Mouse (Mus musculus) myocyte (in vitro differentiated cells): ENCODE data around the gene F11r. TPM values are rescaled to one million over a fixed set of nuclear protein-coding genes. Genes with fewer than 3 reads are reported as not detected.

ENCODE experiments used
- H3K27me3 ChIP-seq: one replicate; pipeline ENCODE4 v1.6.1; 2011; ENCODE audit not compliant: control insufficient read depth, insufficient read depth, insufficient read length
- H3K36me3 ChIP-seq: one replicate; pipeline ENCODE4 v1.6.1; 2011; ENCODE audit not compliant: control insufficient read depth, insufficient read depth
- H3K4me2 ChIP-seq: one replicate; pipeline ENCODE4 v1.6.1; 2011; ENCODE audit warnings: low read depth, control low read depth
- H3K4me3 ChIP-seq: one replicate; pipeline ENCODE4 v1.5.1; 2011; ENCODE audit warnings: mild to moderate bottlenecking, control low read depth, moderate library complexity
- H3K79me2 ChIP-seq: one replicate; pipeline ENCODE4 v1.6.1; 2011; ENCODE audit not compliant: control insufficient read depth, insufficient read depth
- H3ac ChIP-seq: one replicate; pipeline ENCODE4 v1.6.1; 2011; ENCODE audit not compliant: control insufficient read depth, insufficient read length
- CEBPB ChIP-seq: IDR thresholded peaks from 2 replicates; pipeline ENCODE4 v1.6.1; 2011; ENCODE audit warnings: mild to moderate bottlenecking, moderate library complexity; ENCODE audit not compliant: poor library complexity, insufficient read depth, severe bottlenecking
- E2F4 ChIP-seq: IDR thresholded peaks from one replicate; pipeline ENCODE4 v1.6.1; 2011; ENCODE audit warnings: mild to moderate bottlenecking, control low read depth, moderate library complexity; ENCODE audit not compliant: insufficient read depth
- MAX ChIP-seq: IDR thresholded peaks from one replicate; pipeline ENCODE4 v1.6.1; 2011; ENCODE audit warnings: low read depth, mild to moderate bottlenecking, control low read depth
- MYOD1 ChIP-seq, 3 experiments: IDR thresholded peaks; one replicate each; pipeline ENCODE4 v1.6.1; 2011; ENCODE audit warnings: control low read depth in 2 of 3, low read depth in 2 of 3, mild to moderate bottlenecking in 2 of 3, moderate library complexity in 1 of 3; ENCODE audit not compliant: insufficient read length in 2 of 3, control insufficient read depth in 1 of 3
- MYOG ChIP-seq, 3 experiments: IDR thresholded peaks; one replicate each; pipeline ENCODE4 v1.6.1; 2011; ENCODE audit warnings: control low read depth in 2 of 3, low read depth in 2 of 3, mild to moderate bottlenecking in 2 of 3; ENCODE audit not compliant: insufficient read length in 2 of 3, control insufficient read depth in 1 of 3, insufficient read depth in 1 of 3
- POLR2A ChIP-seq: IDR thresholded peaks from one replicate; pipeline ENCODE4 v1.6.1; 2011; ENCODE audit warnings: low read depth, mild to moderate bottlenecking, control low read depth, moderate library complexity; ENCODE audit not compliant: insufficient read length
- POLR2AphosphoS2 ChIP-seq: IDR thresholded peaks from one replicate; pipeline ENCODE4 v1.6.1; 2011; ENCODE audit warnings: low read depth, control low read depth; ENCODE audit not compliant: insufficient read length
- REST ChIP-seq: IDR thresholded peaks from one replicate; pipeline ENCODE4 v1.6.1; 2011; ENCODE audit warnings: mild to moderate bottlenecking, control low read depth, moderate library complexity; ENCODE audit not compliant: insufficient read depth, insufficient read length
- SRF ChIP-seq: IDR thresholded peaks from one replicate; pipeline ENCODE4 v1.6.1; 2011; ENCODE audit warnings: low read depth; ENCODE audit not compliant: control insufficient read depth, insufficient read length
- TCF12 ChIP-seq: IDR thresholded peaks from one replicate; pipeline ENCODE4 v1.6.1; 2011; ENCODE audit warnings: mild to moderate bottlenecking, control low read depth; ENCODE audit not compliant: poor library complexity, insufficient read depth, severe bottlenecking
- TCF3 ChIP-seq: IDR thresholded peaks from one replicate; pipeline ENCODE4 v1.6.1; 2011; ENCODE audit warnings: low read depth, control low read depth; ENCODE audit not compliant: insufficient read length
- USF1 ChIP-seq: IDR thresholded peaks from one replicate; pipeline ENCODE4 v1.6.1; 2011; ENCODE audit warnings: low read depth, mild to moderate bottlenecking, control low read depth, moderate library complexity
- polyA plus RNA-seq: library from polyadenylated mRNA; unstranded; fragments of >200 nt; fragmentation: generic; extraction: Trizol; gene quantifications from one replicate; pipeline ENCODE4 v1.2.1, GENCODE M21; 2012; ENCODE audit warnings: missing spikeins

Gene F11r
- polyA plus RNA-seq, 1 experiment: 24.2 TPM

- Histone ChIP-seq H3K4me3 (no peak overlapping the region), H3K4me2 (no peak overlapping the region), H3ac (no peak overlapping the region), H3K27me3 (no peaks in the 10 kb centered on the region), H3K36me3 (peaks cover 4% of the 10 kb centered on the region), H3K79me2 (no peaks in the 10 kb centered on the region)
- TF ChIP-seq CEBPB (no peak), TCF12 (no peak), MYOG (IDR thresholded peaks at IDR 0.05; ENCODE audit: control insufficient read depth in 1 of 3, insufficient read depth in 1 of 3, insufficient read length in 2 of 3, low read depth in 2 of 3) (no peak), TCF3 (no peak), POLR2A (no peak), MAX (no peak), POLR2AphosphoS2 (no peak), SRF (no peak)
Measured at GRCm38 (mm10) chr1:171463133-171463532, 25.8 kb downstream of the F11r start.

- peaks cover 4% of the 10 kb centered on the region for H3K36me3 ChIP-seq
- no peak overlapping the region for H3K4me2 ChIP-seq
- no peak overlapping the region for H3K4me3 ChIP-seq
- H3K79me2 ChIP-seq: no peaks in the 10 kb centered on the region
- no peak overlapping the region for H3ac ChIP-seq
- no peaks in the 10 kb centered on the region for H3K27me3 ChIP-seq
- TF ChIP-seq CEBPB: no peak
- no peak for TF ChIP-seq MAX
- no peak for TF ChIP-seq SRF
- TF ChIP-seq POLR2AphosphoS2: no peak
- TF ChIP-seq USF1: no peak
- no peak for TF ChIP-seq E2F4
- no peak for TF ChIP-seq REST
- TF ChIP-seq MYOG (IDR thresholded peaks at IDR 0.05; ENCODE audit: control insufficient read depth in 1 of 3, insufficient read depth in 1 of 3, insufficient read length in 2 of 3, low read depth in 2 of 3): no peak
- TF ChIP-seq POLR2A: no peak
- TF ChIP-seq TCF3: no peak
- no peak for TF ChIP-seq MYOD1 (IDR thresholded peaks at IDR 0.05; ENCODE audit: control insufficient read depth in 1 of 3, insufficient read length in 2 of 3, low read depth in 2 of 3)
- no peak for TF ChIP-seq TCF12
Measured at GRCm38 (mm10) chr1:171465749-171466412, 28.5 kb downstream of the F11r start.

- Histone ChIP-seq H3ac (no peak overlapping the region), H3K4me3 (no peak overlapping the region), H3K79me2 (no peaks in the 10 kb centered on the region), H3K4me2 (no peak overlapping the region), H3K27me3 (no peaks in the 10 kb centered on the region), H3K36me3 (peaks cover 4% of the 10 kb centered on the region)
- TF ChIP-seq TCF12: no peak
- no peak for TF ChIP-seq MAX
- TF ChIP-seq E2F4: no peak
Measured at GRCm38 (mm10) chr1:171466565-171466964, 29.2 kb downstream of the F11r start.

- no peak for TF ChIP-seq POLR2A
- TF ChIP-seq REST: no peak
- no peak for TF ChIP-seq E2F4
- TF ChIP-seq CEBPB: no peak
- no peak for TF ChIP-seq TCF3
- no peak for TF ChIP-seq TCF12
- no peak for TF ChIP-seq MYOD1 (IDR thresholded peaks at IDR 0.05; ENCODE audit: control insufficient read depth in 1 of 3, insufficient read length in 2 of 3, low read depth in 2 of 3)
- no peak for TF ChIP-seq USF1
- TF ChIP-seq MAX: no peak
- TF ChIP-seq SRF: no peak
- Histone ChIP-seq H3K4me3 (no peak overlapping the region), H3K27me3 (no peaks in the 10 kb centered on the region), H3K36me3 (no peaks in the 10 kb centered on the region), H3K79me2 (no peaks in the 10 kb centered on the region), H3ac (no peak overlapping the region), H3K4me2 (peak overlapping the region; percentile 93)
Measured at GRCm38 (mm10) chr1:171469678-171470077, 32.3 kb downstream of the F11r start.

GRCm38 (mm10) chr1:171470371-171470871 is 33.1 kb downstream of the F11r start:
- Histone ChIP-seq H3K27me3 (no peaks in the 10 kb centered on the region), H3K4me2 (peak overlapping the region; percentile 93), H3ac (no peak overlapping the region), H3K4me3 (no peak overlapping the region), H3K36me3 (no peaks in the 10 kb centered on the region), H3K79me2 (no peaks in the 10 kb centered on the region)
- TF ChIP-seq MYOD1 (IDR thresholded peaks at IDR 0.05; ENCODE audit: control insufficient read depth in 1 of 3, insufficient read length in 2 of 3, low read depth in 2 of 3) (no peak), CEBPB (peak; percentile 99)
